Mouse (Mus musculus) left cerebral cortex, postnatal 36 days (tissue): ENCODE measurements at regions not wholly inside any gene's neighbourhood (a gene's known extent, or its start where the extent isn't known, plus 50 kb on each side); places are given as distances from the start of the nearest gene placed in this dataset.

Experiments used
- DNase-seq, 2 experiments: peaks; one replicate each; pipeline ENCODE4 v3.0.0; 2021 to 2022; ENCODE audit warnings: low spot score in 2 of 2, mixed read lengths in 1 of 2
- intact Hi-C: fragments of 180-260 bp; cut with DNase I; formaldehyde crosslinking; loops from one replicate; pipeline ENCODE4 v1.15.1; 2025

DNA sequence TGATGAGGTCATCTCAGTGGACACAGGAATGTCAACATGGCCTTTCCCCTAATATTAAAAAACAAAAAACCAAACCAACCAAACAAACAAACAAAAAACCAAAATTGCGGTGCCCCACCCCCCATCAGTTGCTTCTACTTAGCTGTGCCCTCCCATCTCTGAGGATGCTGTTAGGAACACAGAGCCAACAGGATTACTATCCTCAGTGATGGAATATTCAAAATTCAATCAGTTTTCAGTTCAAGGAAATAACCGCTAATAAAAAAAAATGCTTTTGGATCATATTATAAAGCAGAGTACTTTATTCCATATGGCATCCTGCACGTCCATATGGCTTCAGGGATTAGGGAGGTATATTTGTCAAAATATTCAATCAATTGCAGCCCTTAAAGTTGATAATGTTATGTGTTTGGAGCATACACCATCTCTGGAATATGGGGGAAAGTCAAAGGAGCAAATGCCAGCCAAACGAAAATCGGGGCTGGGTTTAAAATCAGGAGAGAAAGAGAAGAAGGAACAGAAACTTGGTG, 249.1 kb downstream of the Tmem182 start:
- no peak for DNase-seq
- intact Hi-C loops = no loop called here

DNA sequence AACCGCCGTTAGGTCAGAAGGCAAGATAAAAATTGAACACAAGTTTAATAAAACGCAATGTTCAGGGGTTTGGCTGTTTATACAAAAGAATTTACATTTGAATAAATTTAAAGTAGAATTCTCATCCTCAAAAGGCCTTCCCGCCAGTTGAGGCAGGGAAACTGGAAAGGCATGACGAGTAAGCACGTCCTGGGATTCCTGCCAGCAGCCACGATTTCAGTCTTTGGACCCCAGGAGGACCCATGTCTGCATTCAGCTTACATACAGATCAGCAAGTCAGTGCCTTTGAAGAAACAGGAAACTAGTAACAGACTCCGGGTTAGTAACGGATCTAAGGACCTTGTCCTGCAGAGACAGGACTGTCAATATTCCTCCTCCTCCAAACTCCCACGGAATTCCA, 250.4 kb downstream of the Tmem182 start:
- no peak for DNase-seq
- intact Hi-C loops = no loop called here

DNA sequence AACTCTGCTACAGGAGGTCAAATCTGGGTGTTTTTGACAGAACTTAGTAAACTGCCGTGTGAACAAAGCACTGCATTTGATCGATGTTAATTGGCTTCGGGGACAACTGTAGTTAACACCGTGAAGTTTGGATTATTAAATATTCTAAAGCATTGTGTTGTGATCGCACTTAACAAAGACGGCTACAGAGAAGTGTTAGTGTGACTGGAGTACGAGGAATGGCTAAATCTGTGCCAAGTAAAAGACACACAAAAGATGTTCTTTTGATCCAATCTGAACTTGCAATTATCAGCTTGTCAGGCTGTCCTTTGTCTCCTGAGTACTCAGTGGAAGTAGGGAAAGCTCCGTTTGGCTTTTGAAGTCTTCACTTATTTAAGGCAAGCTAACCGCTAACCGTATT, 259.7 kb downstream of the Tmem182 start:
- intact Hi-C loops = no loop called here

DNA sequence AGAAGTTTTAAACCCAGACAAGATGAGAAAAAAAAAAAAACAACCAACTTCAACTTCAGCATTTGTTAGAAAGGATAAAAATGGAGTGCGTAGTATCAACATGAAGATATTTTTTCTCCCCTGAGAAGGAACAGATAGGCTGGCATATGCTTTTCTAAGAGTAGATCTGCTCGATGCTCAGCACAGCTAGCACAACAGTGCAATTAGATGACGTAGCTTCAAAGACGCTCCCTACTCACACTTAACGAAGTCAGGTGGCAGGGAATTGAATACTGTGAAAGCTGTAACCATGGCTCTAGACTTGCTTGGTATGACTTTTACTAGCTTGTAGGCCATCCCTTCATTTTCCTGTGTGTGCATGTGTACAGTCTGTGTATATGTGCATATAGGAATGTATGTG, 299.5 kb downstream of the Tmem182 start:
- peak in 1 of 2 experiments; percentile 21 for DNase-seq
- intact Hi-C loops = no loop called here

More for the DNA sequence above, 259.7 kb downstream of the Tmem182 start:
- no peak for DNase-seq

DNA sequence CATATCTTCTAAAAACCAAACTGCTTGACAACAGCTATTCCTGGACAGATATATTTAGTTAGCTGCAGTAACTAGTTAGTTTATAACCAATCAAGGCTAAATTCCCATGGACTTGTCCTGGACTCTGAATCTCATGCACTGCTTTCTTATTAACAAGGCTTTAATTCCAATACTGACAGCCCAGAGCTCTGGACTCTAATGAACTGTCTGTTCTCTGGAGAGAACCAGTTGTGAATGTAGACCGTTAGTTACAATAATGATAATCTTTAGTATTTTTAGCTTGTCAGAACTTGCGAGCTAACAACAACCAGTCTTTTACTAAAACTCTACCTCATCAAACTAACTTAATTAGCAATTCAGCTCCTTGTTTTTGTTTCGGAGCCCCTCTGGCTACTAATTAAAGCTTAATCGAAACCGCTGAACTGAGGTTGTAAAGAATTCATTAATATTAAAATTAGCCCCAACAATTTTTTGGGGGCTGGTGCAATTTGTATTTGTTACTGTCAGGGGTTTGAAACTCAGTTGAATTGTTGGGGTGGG, 316.3 kb downstream of the Tmem182 start:
- no peak for DNase-seq

DNA sequence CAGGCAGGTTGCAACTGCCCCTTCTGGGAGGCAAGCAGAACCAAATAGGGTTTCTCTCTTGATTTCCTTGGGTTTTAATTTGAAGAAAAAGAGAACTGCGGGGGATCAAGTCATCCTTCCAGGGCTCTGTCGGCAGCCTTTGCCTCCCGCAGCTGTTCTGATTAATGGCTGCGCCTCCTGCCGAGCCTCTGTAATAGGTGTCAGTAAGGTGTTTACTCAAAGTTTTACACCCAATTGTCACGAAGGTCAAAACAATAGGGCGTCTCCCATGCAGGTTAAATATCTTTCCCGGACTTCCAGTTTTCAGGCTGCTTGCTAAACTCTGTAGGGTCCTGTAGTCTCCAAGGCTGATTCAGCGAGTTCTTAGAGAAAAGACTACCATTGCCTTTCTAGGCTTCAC, 326.0 kb downstream of the Tmem182 start:
- intact Hi-C loops = no loop called here
- no peak for DNase-seq

More for the DNA sequence above, 316.3 kb downstream of the Tmem182 start:
- intact Hi-C loops = no loop called here

DNA sequence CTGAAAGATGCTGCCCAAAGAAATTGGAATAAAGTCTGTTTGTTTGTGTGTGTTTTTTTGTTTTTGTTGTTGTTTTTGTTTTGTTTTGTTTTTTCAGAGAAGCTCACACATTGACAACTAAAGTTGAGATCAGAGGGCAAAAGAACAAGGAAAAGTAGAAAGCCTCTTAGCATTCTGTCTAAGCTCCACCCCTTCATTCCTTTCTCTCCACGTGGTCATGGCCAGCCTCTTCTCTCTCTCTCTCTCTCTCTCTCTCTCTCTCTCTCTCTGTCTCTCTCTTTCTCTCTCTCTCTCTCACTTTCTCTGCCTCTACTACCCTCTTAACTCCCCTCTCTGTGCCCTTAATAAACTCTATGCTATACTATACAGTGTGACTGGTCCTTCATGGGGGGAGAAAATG, 327.7 kb downstream of the Tmem182 start:
- intact Hi-C loops = no loop called here
- DNase-seq = no peak

DNA sequence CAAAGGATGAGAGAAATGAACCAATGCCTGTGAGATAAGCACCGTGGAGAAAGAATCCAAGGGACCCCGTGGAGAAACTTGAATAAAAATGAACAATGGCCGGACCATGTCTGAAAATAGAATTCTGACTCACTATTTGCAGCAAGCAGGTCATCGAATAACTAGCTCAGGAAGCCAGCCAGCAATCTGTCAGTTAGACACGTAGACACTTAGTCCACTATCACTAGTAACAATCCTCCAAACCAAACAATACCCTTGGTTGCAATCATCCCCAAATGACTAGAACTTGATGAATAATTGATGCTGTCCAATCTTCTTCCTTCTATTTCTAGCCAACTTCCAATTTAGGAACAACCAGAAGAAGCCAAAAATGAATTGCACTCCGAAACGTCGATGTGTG, 328.5 kb downstream of the Tmem182 start:
- intact Hi-C loops = no loop called here

DNA sequence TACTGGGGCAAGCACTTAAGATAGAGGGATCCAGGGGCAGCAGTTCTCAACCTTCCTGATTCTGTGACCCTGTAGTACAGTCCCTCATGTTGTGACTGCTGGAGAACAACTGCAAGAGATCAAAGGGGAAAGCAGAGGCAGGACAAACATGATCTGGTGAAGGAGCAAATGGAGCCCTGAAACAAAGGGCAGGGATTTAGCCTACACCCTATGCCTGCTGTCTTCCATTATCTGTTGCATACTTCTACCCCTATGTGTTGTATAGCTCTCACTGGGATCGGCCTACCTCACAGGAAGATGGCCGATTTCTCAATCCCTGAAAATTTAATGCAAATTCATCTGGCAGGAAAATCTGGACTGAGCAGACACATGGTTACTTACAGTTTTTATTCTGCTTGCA, 334.3 kb downstream of the Tmem182 start:
- DNase-seq = no peak
- intact Hi-C loops = no loop called here

More for the DNA sequence above, 328.5 kb downstream of the Tmem182 start:
- DNase-seq = no peak

DNA sequence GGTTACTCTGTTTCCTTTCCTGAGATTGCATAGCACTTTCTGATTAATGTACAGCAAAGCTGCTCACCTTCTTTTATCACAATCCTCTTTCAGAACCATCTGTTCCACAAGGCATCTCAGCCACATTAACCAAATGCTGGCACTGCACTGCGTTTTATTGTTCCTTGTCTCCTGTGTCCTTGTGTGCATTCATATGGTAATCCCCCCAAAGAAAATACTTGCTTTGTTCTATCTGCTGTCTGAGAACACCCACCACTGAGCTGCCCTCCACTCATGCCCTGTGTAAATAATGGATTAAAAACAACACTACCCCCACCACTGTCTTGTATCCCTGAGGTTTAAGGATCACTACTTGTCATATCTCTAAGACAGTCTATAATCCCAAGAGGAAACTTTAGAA, 335.1 kb downstream of the Tmem182 start:
- DNase-seq = no peak
- intact Hi-C loops = no loop called here

DNA sequence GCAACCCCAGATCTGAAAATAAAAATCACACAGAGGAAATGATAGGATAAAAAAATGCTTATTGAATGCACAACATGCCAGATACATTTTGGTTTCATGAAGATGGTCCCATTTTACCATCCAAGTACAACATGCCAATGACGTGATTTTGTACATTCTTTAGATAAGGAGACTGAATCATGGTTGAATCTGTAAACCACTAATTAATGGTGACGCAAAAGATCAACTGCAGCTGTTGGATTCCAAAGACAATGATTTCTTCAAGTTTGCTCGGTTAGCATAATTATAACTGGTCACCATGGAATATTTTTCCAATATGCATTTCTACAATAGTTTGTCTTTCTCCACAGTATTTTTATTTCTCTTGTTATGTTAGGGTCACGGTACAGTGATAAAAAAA, 336.6 kb downstream of the Tmem182 start:
- DNase-seq = no peak
- intact Hi-C loops = no loop called here

DNA sequence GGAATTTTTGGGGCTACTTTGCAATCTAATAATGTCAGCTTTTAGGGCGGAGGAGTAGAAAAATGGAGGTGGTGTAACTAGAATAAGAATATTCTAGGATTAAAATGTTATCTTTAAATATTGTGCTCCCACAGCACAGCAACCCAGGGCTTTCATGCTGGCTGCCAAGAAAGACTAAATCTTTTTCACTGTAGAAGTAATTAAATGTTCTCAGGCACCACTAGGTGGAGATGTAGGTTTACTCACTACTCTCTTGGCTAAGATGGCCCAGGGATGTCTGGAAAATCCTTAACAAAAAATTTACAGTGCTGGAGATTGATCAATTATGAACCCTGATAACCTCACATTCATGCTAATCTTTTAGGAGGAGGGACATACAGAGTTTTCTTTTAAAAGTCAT, 347.1 kb downstream of the Tmem182 start:
- intact Hi-C loops = loop anchor here (5.0 to 10.0 kb wide), 5 partner anchors 278 to 1622 kb away; no protein-coding TSS in a partner anchor
- no peak for DNase-seq

DNA sequence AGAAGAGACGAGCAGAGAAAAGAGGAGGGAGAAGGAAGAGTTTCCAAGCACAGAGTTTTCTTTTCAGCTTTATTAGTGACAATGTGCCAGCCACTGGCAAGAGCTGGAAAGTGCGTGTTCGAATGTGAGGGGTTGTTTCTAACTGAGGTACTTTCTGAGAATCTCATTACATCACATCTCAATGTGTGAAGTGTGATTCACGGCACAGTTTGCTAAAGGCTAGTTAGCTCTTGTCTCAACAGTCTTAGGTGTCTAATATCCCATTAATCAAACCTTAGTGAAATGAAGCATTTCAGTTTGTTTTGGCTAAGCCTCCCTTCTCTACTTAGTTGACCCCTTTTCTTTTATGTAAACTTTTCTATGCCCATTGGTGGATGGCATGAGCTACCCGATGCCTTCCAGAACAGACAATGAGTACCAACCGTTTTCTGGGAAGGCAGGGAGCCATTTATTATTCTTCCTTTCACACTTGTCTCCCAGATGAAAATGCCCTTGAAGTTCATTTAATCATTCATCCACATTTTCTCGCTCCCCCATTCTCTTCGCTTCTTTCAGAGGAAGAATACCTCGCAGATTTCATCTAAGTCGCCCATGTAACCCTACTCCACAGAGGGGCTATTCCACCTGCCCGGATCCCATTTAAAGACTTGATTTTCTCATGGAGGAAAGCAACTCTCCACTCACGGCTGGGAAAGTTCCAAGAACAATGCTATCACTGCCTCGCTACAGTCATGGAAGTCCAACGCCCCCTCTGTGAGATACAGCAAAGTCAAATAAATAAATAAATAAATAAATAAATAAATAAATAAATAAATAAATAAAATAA, 348.0 kb downstream of the Tmem182 start:
- DNase-seq = no peak
- intact Hi-C loops = loop anchor here (5.0 to 10.0 kb wide), 5 partner anchors 279 to 1621 kb away; no protein-coding TSS in a partner anchor

DNA sequence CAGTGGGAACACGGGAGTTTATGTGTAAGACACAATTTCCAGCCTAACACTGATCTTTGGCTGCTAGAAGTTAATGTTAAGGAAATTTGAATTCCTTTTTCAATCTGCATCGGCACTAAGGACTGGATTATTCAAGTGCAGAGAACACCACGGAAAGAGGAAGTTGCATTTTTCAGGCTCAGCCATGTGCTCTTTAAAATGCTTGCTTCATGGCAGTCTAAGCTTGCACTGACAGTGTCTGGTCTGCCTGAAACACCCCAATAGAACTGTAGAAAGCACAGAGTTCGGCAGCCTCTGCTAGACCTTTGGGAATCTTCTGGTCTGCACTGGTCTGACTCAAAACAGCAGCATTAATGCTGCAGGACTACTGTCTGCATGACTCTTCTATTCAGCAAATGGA, 348.8 kb downstream of the Tmem182 start:
- intact Hi-C loops = loop anchor here (5.0 to 10.0 kb wide), 5 partner anchors 279 to 1621 kb away; no protein-coding TSS in a partner anchor

DNA sequence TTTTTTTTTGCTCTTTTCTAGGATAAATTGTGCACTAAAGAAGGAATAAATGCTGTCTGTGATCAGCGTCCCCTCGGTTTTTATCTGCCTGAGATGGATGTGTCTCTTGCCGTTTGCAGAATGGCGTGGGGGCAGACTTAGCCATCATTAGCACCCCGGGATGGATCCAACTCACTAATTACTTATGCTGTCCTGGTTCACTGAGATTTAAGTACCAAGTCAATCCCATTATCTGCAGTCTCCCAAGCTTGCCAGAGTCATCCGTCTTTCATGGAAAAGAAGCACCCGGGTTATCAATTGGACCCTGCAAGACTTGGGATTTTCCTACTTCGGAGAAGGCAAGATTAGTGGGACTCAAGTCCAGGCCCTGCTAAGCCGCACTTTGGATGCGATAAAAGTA, 351.5 kb downstream of the Tmem182 start:
- intact Hi-C loops = loop anchor here (10.0 kb wide), 4 partner anchors 282 to 1618 kb away; no protein-coding TSS in a partner anchor
- no peak for DNase-seq

More for the DNA sequence above, 348.8 kb downstream of the Tmem182 start:
- DNase-seq = no peak

DNA sequence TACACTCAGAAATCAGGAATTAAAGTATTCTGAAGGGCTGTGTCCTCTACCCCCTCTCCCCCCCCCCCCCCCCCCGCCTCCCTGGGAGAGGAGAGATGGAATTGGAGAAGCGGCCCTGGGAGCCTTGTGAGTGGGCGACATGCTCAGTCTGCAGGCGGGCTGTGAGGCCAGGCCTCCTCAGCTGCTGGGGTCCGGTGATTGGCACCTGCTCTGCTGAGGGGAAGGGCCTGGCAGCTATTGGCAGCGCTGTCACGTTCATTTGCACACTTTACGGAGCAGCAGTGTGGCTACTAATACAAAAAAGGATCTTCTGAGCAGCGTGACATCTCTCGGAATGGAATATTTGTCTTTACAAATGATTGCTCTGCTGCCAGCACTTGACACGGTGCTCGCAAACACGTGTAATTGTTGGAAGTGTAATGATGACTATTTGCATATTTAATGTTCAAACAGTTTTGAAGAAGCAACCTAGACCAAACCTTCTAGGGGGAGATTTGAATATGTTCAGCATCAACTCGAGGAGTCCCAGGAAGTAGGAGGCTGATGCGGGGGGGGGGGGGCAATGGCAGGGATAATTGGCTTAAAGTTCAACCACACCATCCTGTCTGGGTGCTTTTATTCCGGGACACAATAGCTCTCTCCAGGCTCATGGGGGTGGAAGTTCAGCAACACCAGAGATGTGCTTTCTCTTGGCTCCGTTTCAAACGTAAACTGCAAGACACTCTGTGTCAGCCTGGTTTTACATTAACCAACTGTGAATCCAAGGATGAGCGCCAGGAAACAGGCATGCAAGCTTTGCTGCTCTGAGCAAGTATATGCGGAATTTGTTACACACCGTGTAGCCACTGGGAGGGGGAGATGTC, 352.5 kb downstream of the Tmem182 start:
- DNase-seq = peak; percentile 7 to 24
- intact Hi-C loops = loop anchor here (10.0 kb wide), 4 partner anchors 283 to 1617 kb away; no protein-coding TSS in a partner anchor

DNA sequence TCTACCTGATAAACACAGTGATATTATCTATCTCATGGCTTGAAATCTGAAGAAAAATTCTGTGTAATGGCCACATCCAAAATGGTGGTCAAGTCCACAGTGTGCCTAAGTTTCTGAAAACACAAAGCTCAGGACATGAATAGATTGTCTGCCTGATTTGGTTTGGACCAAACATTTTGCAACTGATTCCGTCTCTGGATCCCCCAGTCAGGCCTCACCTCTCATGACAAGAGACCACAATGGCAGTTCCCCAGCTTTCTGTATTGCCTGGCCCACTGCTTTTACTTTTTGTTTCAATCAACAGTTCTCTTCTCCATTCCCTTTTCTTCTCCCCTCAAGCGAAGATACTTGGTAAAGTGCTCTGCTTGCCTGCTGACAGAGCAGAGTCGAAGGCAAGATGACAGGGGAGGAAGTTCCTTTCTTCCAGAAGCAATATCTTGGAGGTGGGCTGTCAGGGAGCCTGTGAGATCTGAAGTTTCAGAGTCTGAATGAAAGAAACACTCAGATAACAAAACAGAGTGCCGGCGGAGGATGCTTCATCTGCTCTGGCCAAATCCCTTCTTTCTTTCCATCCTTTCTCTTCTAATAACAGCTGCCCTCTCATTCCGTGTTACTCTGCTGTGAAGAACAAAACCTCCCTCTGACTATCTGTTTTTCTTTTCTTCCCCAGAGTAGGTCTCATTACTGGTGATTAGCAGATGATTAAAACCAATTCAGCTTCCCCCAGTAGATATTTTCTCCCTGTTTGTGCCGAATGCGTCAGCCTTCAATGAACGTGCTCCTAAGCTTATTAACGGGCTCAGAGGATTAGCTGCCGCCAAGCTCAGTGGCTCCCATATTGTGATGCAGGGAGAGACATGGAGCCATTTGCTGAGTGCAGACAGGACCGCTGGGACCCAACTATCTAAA, 360.7 kb downstream of the Tmem182 start:
- intact Hi-C loops = no loop called here
- DNase-seq = no peak

DNA sequence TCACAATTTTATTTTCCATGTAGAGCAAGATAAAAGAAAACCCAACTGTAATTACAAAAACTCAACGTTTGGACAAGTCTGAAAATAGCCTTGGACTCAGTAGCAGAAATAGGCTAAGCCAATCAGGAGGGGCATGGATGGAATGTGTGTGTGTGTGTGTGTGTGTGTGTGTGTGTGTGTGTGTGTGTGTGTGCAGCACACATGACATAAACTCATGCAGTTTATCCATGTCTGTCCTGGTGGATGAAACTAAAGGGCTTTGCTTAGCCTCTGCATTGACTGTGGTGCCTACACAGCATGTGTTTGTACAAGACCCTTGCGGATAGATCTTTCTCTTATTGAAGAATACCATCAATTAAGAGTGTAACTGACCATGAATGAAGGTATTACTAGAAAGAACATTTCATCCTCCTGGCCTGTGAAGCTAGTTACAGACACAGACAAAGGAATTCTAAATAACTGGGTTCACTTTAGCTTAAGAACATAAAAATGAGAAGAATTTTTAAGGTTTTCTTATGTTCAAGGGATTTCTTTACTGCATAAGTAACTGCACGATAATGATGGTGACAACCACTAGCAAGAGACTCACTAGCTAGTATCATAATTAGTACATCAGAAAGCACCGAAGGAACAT, 361.5 kb downstream of the Tmem182 start:
- intact Hi-C loops = no loop called here
- DNase-seq = no peak
